Mouse (Mus musculus) midbrain, postnatal 0 days (tissue): Measurements from ENCODE around the gene Tmem192. TPM values are rescaled to one million over a fixed set of nuclear protein-coding genes. Genes with fewer than 3 reads are reported as not detected.

Experiments used
- ATAC-seq: fragments of 200-750 bp; cut with Nextera tagmentation; 2 replicates; pipeline ENCODE4 v1.8.0; 2017; ENCODE audit warnings: moderate number of reproducible peaks, mild to moderate bottlenecking, moderate TSS enrichment, moderate library complexity; ENCODE audit not compliant: low FRiP score
- DNase-seq: peaks from one replicate; pipeline ENCODE4 v3.0.0-alpha.2; 2015; ENCODE audit warnings: low spot score
- H3K27ac ChIP-seq: fragments of 300-500 bp; sonication (generic); 2 replicates; pipeline ENCODE4 v1.5.1; 2014; ENCODE audit warnings: low read depth, mild to moderate bottlenecking, low read length, mixed read lengths
- H3K27me3 ChIP-seq: fragments of 300-500 bp; sonication (generic); 2 replicates; pipeline ENCODE4 v1.6.1; 2014; ENCODE audit warnings: low read length, control low read depth, mixed read lengths; ENCODE audit not compliant: insufficient read depth
- H3K36me3 ChIP-seq: fragments of 300-500 bp; sonication (generic); 2 replicates; pipeline ENCODE4 v1.6.1; 2014; ENCODE audit warnings: low read length, control low read depth, mixed read lengths; ENCODE audit not compliant: insufficient read depth
- H3K4me1 ChIP-seq: fragments of 300-500 bp; sonication (generic); 2 replicates; pipeline ENCODE4 v1.6.1; 2014; ENCODE audit warnings: mild to moderate bottlenecking, control low read depth, antibody characterized with exemption, low read length, mixed read lengths; ENCODE audit not compliant: insufficient read depth
- H3K4me2 ChIP-seq: fragments of 300-500 bp; sonication (generic); 2 replicates; pipeline ENCODE4 v1.6.1; 2014; ENCODE audit warnings: low read depth, mild to moderate bottlenecking, low read length, mixed read lengths; ENCODE audit not compliant: poor library complexity, severe bottlenecking
- H3K4me3 ChIP-seq: fragments of 300-500 bp; sonication (generic); 2 replicates; pipeline ENCODE4 v1.5.1; 2014; ENCODE audit warnings: low read depth, mild to moderate bottlenecking, low read length, moderate library complexity
- H3K9ac ChIP-seq: fragments of 300-500 bp; sonication (generic); replicated peaks from 2 replicates; pipeline ENCODE4 v1.6.1; 2014; ENCODE audit warnings: mild to moderate bottlenecking, low read length, moderate library complexity, mixed read lengths; ENCODE audit not compliant: poor library complexity, severe bottlenecking
- H3K9me3 ChIP-seq: fragments of 300-500 bp; sonication (generic); 2 replicates; pipeline ENCODE4 v1.6.1; 2016; ENCODE audit warnings: low read length, control low read depth
- CTCF ChIP-seq: IDR thresholded peaks from 2 replicates; pipeline ENCODE4 v1.5.1; 2016; ENCODE audit warnings: antibody characterized with exemption, mild to moderate bottlenecking
- WGBS: fragments of 180-500 bp; shearing (Covaris S2); extraction: QIAGEN DNeasy Blood & Tissue Kit; methylation state at CpG from one replicate; pipeline ENCODE4 v1.1.7; 2014; 5-methylcytosine and 5-hydroxymethylcytosine counted together
- polyA plus RNA-seq: library from polyadenylated mRNA; unstranded; fragments of >200 nt; fragmentation: Nextera tagmentation; extraction: Ambion mirVana; gene quantifications from 2 replicates; pipeline ENCODE4 v1.2.1, GENCODE M21; 2015
- total RNA-seq: library from RNA; depleted of rRNA; stranded (reverse); fragments of >200 nt; gene quantifications from 2 replicates; pipeline ENCODE4 v1.2.3, GENCODE M21; 2014

Tmem192 gene
- total and polyA plus RNA-seq, 2 experiments from 2014 or later, result 20.2 to 41.2 TPM

DNA sequence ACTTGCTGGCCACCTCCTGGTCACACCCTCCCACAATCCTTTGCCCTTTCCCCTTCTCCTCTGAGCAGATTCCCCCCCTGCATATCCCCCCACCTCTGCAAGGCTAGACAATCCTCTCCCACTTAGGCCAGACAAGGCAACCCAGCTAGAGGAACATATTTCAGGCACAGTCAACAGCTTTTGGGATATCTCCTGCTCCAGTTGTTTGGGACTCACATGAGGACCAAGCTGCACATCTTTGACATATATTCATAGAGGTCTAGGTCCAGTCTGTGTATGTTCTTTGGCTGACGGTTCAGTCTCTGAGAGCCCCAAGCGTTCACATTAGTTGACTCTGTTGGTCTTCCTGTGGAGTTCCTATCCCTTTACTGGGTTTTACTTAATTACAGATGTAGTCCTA is 37.0 kb upstream of the Tmem192 start:
- H3K4me2 ChIP-seq, result no peak overlapping the region
- TF ChIP-seq CTCF, result no peak
- WGBS, result 93% methylated on average over 2 of the region's 2 CpGs
- ATAC-seq, result no peak
- H3K27ac ChIP-seq, result no peak overlapping the region
- no peaks in the 10 kb centered on the region for H3K4me1 ChIP-seq
- DNase-seq, result no peak
- no peaks in the 10 kb centered on the region for H3K27me3 ChIP-seq
- no peaks in the 10 kb centered on the region for H3K36me3 ChIP-seq
- no peaks in the 10 kb centered on the region for H3K9me3 ChIP-seq
- H3K9ac ChIP-seq, result no peak overlapping the region
- no peak overlapping the region for H3K4me3 ChIP-seq

DNA sequence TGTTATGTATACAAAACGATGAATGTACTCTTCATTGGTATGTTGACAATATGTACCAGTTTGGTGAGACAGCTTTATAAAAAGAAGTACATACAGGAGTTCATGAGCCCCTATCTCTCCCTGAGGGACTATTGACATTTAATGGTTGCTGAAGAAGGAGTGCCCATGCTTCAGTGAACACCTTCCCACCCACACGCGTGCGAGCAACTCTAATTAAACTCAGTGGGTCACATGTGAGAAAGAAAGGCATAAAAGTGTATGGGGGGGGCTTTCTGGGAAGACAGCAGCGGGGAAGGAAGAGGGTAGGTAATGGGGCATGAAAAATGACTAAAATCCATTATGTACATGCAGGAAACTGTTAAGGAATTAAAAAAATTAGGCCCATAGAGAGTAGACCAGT is 30.2 kb upstream of the Tmem192 start:
- no peak for TF ChIP-seq CTCF
- 78% methylated on average over 5 of the region's 5 CpGs for WGBS
- no peaks in the 10 kb centered on the region for H3K27me3 ChIP-seq
- H3K4me1 ChIP-seq, result no peaks in the 10 kb centered on the region
- H3K9me3 ChIP-seq, result no peaks in the 10 kb centered on the region
- no peak overlapping the region for H3K4me3 ChIP-seq
- no peak overlapping the region for H3K9ac ChIP-seq
- no peaks in the 10 kb centered on the region for H3K36me3 ChIP-seq
- no peak for ATAC-seq
- H3K27ac ChIP-seq, result no peak overlapping the region
- no peak for DNase-seq
- no peak overlapping the region for H3K4me2 ChIP-seq

DNA sequence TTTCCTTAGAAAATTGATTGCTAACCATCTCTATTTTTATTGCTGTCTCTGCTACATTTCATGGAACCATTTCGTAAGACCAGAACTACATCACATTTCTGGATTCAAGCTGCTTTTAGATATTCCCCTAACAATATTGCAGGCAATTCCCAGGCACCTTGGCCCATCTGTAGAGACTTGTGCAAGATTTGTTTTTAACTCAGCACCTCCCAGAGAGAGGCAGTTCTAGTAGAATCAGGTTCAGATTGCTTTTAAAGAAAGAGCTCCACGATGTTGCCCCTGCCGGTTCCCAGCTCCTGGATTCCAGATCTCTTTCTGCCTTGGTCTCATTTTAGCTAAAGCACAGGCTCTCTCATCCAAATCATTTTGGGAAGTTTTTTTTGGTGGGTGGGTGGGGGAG is 23.7 kb upstream of the Tmem192 start:
- no peak overlapping the region for H3K27ac ChIP-seq
- no peaks in the 10 kb centered on the region for H3K36me3 ChIP-seq
- no peak overlapping the region for H3K4me2 ChIP-seq
- no peaks in the 10 kb centered on the region for H3K27me3 ChIP-seq
- H3K9ac ChIP-seq, result no peak overlapping the region
- no peak overlapping the region for H3K4me3 ChIP-seq
- 70% methylated on average over 3 of the region's 3 CpGs for WGBS
- H3K4me1 ChIP-seq, result no peaks in the 10 kb centered on the region
- no peak for ATAC-seq
- TF ChIP-seq CTCF, result no peak
- no peak for DNase-seq
- H3K9me3 ChIP-seq, result no peaks in the 10 kb centered on the region

DNA sequence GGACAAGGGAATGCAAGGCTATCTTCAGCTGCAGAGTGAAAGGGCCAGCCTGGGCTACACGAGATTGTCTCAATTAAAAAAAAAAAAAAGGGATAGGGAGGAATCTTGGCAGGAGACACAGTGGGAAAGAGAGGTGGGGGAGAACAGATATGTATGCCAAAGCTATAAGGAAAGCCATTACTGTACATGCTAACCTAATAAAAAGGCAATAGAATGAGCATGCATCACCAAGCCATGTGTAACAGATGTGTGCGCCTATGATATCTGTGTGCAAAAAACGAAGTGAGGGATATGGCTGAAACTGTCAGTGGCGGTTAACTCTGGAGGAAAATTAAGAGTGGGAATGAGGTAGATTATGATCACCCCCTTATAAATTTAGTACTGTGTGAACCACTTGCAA is 21.2 kb upstream of the Tmem192 start:
- WGBS, result 87% methylated on average over 4 of the region's 4 CpGs
- DNase-seq, result no peak
- no peaks in the 10 kb centered on the region for H3K4me1 ChIP-seq
- no peak overlapping the region for H3K27ac ChIP-seq
- no peak for TF ChIP-seq CTCF
- no peak overlapping the region for H3K9ac ChIP-seq
- no peaks in the 10 kb centered on the region for H3K9me3 ChIP-seq
- no peaks in the 10 kb centered on the region for H3K27me3 ChIP-seq
- H3K4me3 ChIP-seq, result no peak overlapping the region
- no peaks in the 10 kb centered on the region for H3K36me3 ChIP-seq
- ATAC-seq, result no peak
- no peak overlapping the region for H3K4me2 ChIP-seq

DNA sequence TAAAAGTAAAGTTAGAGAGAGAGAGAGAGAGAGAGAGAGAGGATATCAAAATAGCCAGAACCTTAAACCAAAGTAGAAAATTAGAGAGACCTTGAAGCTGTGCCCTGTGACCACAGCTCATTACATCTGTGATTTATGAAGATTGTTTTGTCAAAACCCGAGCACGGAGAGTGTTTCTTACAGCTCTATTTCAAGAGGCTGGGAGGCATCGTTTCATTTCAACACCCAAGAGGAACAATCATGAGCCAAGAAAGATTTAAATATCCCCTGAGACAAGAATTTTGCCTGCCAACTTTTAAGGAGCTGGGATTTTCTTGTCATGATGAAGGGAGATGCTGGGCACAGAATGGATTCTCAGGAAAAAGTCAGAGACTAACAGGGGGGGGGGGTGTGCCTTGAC is 20.6 kb upstream of the Tmem192 start:
- Histone ChIP-seq H3K36me3 (no peaks in the 10 kb centered on the region), H3K4me3 (no peak overlapping the region), H3K27ac (no peak overlapping the region), H3K4me1 (no peaks in the 10 kb centered on the region), H3K9ac (no peak overlapping the region), H3K9me3 (no peaks in the 10 kb centered on the region), H3K27me3 (no peaks in the 10 kb centered on the region), H3K4me2 (no peak overlapping the region)
- DNase-seq, result no peak
- no peak; the same call in 1 of the 2 replicates for ATAC-seq
- 48% methylated on average over 3 of the region's 3 CpGs for WGBS
- no peak for TF ChIP-seq CTCF

DNA sequence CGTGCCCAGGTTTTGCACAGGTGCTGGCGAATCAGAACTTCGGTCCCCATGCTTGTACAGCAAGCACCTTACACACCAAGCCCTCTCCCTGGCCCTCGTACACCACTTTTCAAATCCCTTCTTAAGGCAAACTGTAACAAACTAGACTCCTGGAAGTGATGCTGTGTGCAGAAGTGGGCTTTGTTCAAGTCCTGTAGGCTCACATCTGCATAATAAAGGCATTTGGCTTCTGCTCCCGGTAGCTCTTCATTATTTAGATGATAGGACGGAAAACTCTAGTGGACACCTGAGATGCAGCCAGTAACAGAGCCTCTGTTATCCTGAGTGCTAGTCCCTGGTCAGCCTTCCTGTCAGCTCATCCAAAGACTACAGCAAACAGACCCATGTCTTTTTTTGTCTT is 18.0 kb upstream of the Tmem192 start:
- no peak for DNase-seq

More for the DNA sequence above, 18.0 kb upstream of the Tmem192 start:
- 67% methylated on average over 6 of the region's 6 CpGs for WGBS
- Histone ChIP-seq H3K4me2 (no peak overlapping the region), H3K27ac (no peak overlapping the region), H3K9me3 (no peaks in the 10 kb centered on the region), H3K36me3 (no peaks in the 10 kb centered on the region), H3K27me3 (no peaks in the 10 kb centered on the region), H3K4me3 (no peak overlapping the region), H3K9ac (no peak overlapping the region), H3K4me1 (no peaks in the 10 kb centered on the region)
- TF ChIP-seq CTCF, result no peak
- ATAC-seq, result no peak
